Mouse (Mus musculus) Patski (cell line): ENCODE measurements around the gene Pak4. TPM values are rescaled to one million over a fixed set of nuclear protein-coding genes. Genes with fewer than 3 reads are reported as not detected.

ENCODE experiments used
- ATAC-seq: fragments of 100-300 bp; one replicate; pipeline ENCODE4 v1.8.0; 2021
- CTCF ChIA-PET: fragments of 350-600 bp; sonication (Branson Sonifier 250); formaldehyde crosslinking; loops from one replicate; lab custom pipeline; 2022; ENCODE audit warnings: inconsistent platforms; lab: Charles Lee
- POLR2A ChIA-PET: fragments of 350-600 bp; sonication (Branson Sonifier 250); formaldehyde crosslinking; loops from one replicate; lab custom pipeline; 2022; ENCODE audit warnings: antibody characterized with exemption, inconsistent platforms; lab: Charles Lee
- DNase-seq: peaks from one replicate; pipeline ENCODE4 v3.0.0-alpha.2; 2011; ENCODE audit warnings: low read depth, low spot score
- H3K27me3 ChIP-seq: fragments of 371-371 bp; one replicate; pipeline ENCODE4 v1.5.1; 2021
- CTCF ChIP-seq: fragments of 100-300 bp; IDR thresholded peaks from one replicate; pipeline ENCODE4 v1.5.1; 2021
- in situ Hi-C: fragments of 300-500 bp; cut with MboI; formaldehyde crosslinking; loops from 3 replicates; pipeline ENCODE4 v1.11.1; 2018; ENCODE audit warnings: low pct_unique_long_range_greater_than_20kb, mixed read lengths
- polyA plus RNA-seq: library from polyadenylated mRNA; unstranded; gene quantifications from one replicate; pipeline ENCODE4 v1.2.3, GENCODE M21; 2021

Pak4 gene
- polyA plus RNA-seq, 1 experiment from 2014 or later = 49.3 TPM

GRCm38 (mm10) chr7:28565407-28565806 lies 32.6 kb downstream of the Pak4 start:
- in situ Hi-C loops = loop anchor here (5.0 kb wide), 1 partner anchor 37 kb away; no protein-coding TSS in a partner anchor
- ChIA-PET POLR2A (no interaction called here), CTCF (interaction anchor here (1.0 to 1.1 kb wide), 2 partner anchors 36 to 38 kb away, joined by 3 read pairs; no protein-coding TSS in a partner anchor)
- no peaks in the 10 kb centered on the region for H3K27me3 ChIP-seq
- no peak for TF ChIP-seq CTCF
- DNase-seq (no peak), ATAC-seq (no peak)

DNA sequence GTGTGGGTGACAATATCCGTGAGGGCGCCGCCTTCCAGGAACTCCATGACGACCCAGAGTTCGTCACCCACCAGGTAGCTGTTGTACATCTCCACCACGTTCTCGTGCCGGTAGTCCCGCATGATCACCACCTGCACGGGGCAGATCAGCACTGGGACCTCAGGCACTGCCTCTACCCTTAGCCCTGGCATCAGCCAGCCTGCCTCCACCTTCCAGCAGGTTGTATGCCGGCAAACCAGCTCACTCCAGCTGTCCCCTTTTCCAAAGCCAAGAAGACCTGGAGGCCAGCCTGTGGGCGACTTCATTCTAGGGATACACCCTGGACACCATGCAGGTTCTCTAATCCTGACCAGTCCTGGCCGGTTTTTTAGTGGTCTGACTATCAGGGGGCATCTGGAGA lies 35.0 kb downstream of the Pak4 start:
- no peaks in the 10 kb centered on the region for H3K27me3 ChIP-seq
- CTCF ChIA-PET = no interaction called here
- POLR2A ChIA-PET = interaction anchor here (1.2 kb wide), 1 partner anchor 34 kb away, joined by 4 read pairs; no protein-coding TSS in a partner anchor
- no peak for TF ChIP-seq CTCF
- no peak for DNase-seq
- no peak for ATAC-seq
- in situ Hi-C loops = no loop called here

DNA sequence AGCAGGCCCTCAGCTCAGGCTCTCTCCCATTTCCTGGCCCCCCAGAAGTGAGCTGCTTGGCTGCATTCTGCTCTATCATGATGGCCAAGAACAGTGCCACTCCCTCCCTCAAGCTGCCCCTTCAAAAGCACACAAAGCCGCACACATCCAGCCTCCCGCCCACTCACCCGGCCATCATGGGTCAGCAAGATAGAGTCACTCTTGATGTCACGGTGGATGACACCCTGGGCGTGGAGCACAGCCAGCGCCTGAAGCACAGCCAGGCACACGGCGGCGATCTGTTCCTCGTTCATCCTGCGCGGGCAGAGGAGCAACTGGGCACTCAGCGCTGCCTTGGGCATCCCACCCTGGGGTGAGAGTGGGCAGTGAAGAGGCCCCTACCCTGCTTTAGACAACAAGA lies 35.6 kb downstream of the Pak4 start:
- ChIA-PET POLR2A (interaction anchor here (1.2 kb wide), 1 partner anchor 35 kb away, joined by 4 read pairs; no protein-coding TSS in a partner anchor), CTCF (no interaction called here)
- ATAC-seq (no peak), DNase-seq (no peak)
- TF ChIP-seq CTCF = no peak
- in situ Hi-C loops = no loop called here
- H3K27me3 ChIP-seq = no peaks in the 10 kb centered on the region

- ATAC-seq = no peak
- in situ Hi-C loops = no loop called here
- ChIA-PET CTCF (interaction anchor here (1.2 kb wide), 1 partner anchor 39 kb away, joined by 3 read pairs; no protein-coding TSS in a partner anchor), POLR2A (interaction anchor here (0.6 to 1.2 kb wide), 2 partner anchors 35 to 72 kb away, joined by 4 to 5 read pairs; no protein-coding TSS in a partner anchor)
- TF ChIP-seq CTCF = no peak
- H3K27me3 ChIP-seq = no peaks in the 10 kb centered on the region
- DNase-seq = no peak
Measured at GRCm38 (mm10) chr7:28561967-28562366, 36.0 kb downstream of the Pak4 start.

GRCm38 (mm10) chr7:28560856-28561255 lies 37.1 kb downstream of the Pak4 start:
- no peak for DNase-seq
- no peak for TF ChIP-seq CTCF
- ChIA-PET CTCF (interaction anchor here (1.0 to 1.6 kb wide), 4 partner anchors 15 to 115 kb away, joined by 3 to 5 read pairs (median 3); no protein-coding TSS in a partner anchor), POLR2A (interaction anchor here (1.8 kb wide), 1 partner anchor 26 kb away, joined by 4 read pairs; no protein-coding TSS in a partner anchor)
- no peak for ATAC-seq
- no peaks in the 10 kb centered on the region for H3K27me3 ChIP-seq
- in situ Hi-C loops = no loop called here

DNA sequence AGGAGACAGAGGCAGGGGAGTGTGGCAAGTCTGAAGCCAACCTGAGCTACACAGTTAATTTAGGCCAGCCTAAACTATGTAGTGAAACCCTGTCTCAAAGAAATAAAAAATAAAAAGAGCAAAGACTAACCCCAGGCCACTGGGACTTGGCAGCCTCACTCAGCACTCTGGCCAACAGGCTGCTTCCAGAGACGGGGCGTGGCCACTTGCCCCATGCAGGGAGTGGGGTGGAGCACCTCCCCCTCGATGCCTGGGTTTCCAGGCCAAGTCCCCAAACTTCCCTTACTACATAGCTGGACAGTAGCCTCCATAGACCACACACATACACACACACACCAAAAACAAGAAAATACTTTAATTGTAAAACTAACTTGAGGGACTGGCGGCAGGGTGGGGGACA lies 39.5 kb downstream of the Pak4 start:
- ChIA-PET CTCF (no interaction called here), POLR2A (interaction anchor here (0.7 kb wide), 1 partner anchor 7 kb away, joined by 4 read pairs; no protein-coding TSS in a partner anchor)
- TF ChIP-seq CTCF = no peak
- no peak for DNase-seq
- in situ Hi-C loops = no loop called here
- ATAC-seq = no peak
- H3K27me3 ChIP-seq = no peaks in the 10 kb centered on the region

GRCm38 (mm10) chr7:28557708-28558107 lies 40.3 kb downstream of the Pak4 start:
- ATAC-seq (no peak), DNase-seq (no peak)
- in situ Hi-C loops = no loop called here
- CTCF ChIA-PET = no interaction called here
- H3K27me3 ChIP-seq = no peaks in the 10 kb centered on the region
- POLR2A ChIA-PET = no interaction called here
- TF ChIP-seq CTCF = no peak

DNA sequence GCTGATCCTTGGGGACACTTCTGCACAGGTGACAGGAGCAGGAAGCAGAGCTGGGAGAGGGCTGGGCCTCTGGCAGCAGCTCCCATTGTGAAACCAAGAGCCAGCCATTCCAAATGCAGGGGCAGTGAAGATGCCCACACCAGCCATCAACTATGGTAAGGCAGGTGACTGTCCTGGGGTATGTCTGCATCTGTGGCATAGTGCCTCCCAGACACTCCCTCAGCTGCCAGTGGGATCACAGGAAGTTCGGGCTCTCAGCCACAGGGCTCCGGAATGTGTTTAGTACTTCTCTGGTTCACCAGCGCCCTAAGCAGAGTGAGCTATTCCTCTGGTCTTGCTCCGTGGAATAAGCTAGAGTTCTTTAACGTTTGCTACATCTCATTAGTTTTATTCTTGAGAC lies 40.9 kb downstream of the Pak4 start:
- TF ChIP-seq CTCF = no peak
- ChIA-PET POLR2A (interaction anchor here (0.6 kb wide), 1 partner anchor 160 kb away, joined by 4 read pairs; no protein-coding TSS in a partner anchor), CTCF (no interaction called here)
- DNase-seq = no peak
- in situ Hi-C loops = no loop called here
- no peaks in the 10 kb centered on the region for H3K27me3 ChIP-seq
- ATAC-seq = no peak

DNA sequence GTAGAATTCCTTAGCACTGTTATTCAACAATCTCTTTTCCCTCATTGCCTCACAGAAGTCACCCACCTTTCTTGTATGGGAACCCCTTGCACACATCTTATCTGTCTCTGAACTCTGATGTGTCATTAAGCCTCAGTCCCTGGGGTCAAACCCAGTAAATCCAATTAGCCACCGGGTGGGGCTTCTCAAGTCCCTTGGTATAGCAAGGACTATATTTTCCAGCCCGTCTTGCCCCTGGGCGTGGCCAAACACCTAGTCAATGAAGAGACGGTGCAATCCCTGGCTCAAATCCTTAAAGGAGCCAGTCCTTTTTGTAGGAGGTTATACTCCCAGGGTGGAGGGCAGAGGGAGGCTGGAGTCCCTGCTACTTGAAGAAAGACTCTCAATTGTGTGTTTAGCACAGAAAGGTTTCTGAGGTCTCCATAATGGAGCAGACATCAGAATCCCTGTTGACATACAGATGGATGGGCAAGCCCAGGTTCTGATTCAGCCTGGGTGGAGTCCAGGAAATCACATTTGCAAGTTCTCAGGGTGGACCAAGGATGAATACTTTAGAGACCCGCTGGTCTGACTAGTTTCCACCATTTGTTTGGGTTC lies 41.9 kb downstream of the Pak4 start:
- ChIA-PET POLR2A (no interaction called here), CTCF (no interaction called here)
- no peaks in the 10 kb centered on the region for H3K27me3 ChIP-seq
- no peak for DNase-seq
- no peak for ATAC-seq
- in situ Hi-C loops = no loop called here
- TF ChIP-seq CTCF = no peak

- in situ Hi-C loops = no loop called here
- ATAC-seq = no peak
- CTCF ChIA-PET = no interaction called here
- POLR2A ChIA-PET = no interaction called here
- TF ChIP-seq CTCF = no peak
- DNase-seq = no peak
- H3K27me3 ChIP-seq = peaks cover 3% of the 10 kb centered on the region
Measured at GRCm38 (mm10) chr7:28553076-28553475, 44.9 kb downstream of the Pak4 start.

- TF ChIP-seq CTCF = no peak
- H3K27me3 ChIP-seq = peaks cover 25% of the 10 kb centered on the region
- ATAC-seq (no peak), DNase-seq (no peak)
- in situ Hi-C loops = no loop called here
- ChIA-PET POLR2A (no interaction called here), CTCF (no interaction called here)
Measured at GRCm38 (mm10) chr7:28547628-28548027, 50.4 kb downstream of the Pak4 start.
